Mouse (Mus musculus): ENCODE data around the gene Ptpn6. TPM values are rescaled to one million over a fixed set of nuclear protein-coding genes. Genes with fewer than 3 reads are reported as not detected.

The Ptpn6 gene
- polyA plus RNA-seq, 1 experiment from 2014 or later: 21.3 TPM

DNA sequence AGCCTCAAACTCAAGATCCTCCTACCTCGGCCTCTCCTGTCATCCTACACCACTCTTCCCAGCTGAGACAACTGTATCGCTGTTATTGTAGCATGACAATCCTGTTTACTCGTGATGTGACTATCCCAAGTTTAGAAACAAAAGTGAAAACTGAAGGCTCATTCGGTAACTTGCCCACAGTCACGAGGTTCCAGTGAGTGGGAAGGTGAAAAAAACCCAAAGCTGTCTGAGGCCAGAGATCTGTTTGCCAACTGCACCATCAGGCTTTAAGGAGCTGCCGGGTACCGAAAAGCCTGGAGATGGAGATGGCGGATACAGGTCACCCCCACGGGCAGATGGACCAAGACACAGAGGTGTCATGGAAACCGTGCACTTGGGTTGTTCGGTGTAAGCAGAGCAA is 1.5 kb downstream of the Ptpn6 start:
- Histone ChIP-seq H3K4me1 (replicated peaks; ENCODE audit: control insufficient read depth, insufficient read depth, low read length) (peaks cover 26% of the 10 kb centered on the region), H3K36me3 (ENCODE audit: control insufficient read depth, insufficient read depth, low read length) (no peaks in the 10 kb centered on the region), H3K9ac (ENCODE audit: low read length) (no peak overlapping the region), H3K4me2 (ENCODE audit: low read depth, low read length) (no peak overlapping the region), H3K27me3 (ENCODE audit: control insufficient read depth, insufficient read depth, low read depth, low read length) (no peaks in the 10 kb centered on the region), H3K4me3 (ENCODE audit: low read length) (no peak overlapping the region), H3K27ac (ENCODE audit: low read length) (no peak overlapping the region), H3K9me3 (ENCODE audit: control insufficient read depth, low read length) (no peaks in the 10 kb centered on the region)
- no peak for ATAC-seq (ENCODE audit: low read depth)
- WGBS: 78% methylated on average over 11 of the region's 11 CpGs

DNA sequence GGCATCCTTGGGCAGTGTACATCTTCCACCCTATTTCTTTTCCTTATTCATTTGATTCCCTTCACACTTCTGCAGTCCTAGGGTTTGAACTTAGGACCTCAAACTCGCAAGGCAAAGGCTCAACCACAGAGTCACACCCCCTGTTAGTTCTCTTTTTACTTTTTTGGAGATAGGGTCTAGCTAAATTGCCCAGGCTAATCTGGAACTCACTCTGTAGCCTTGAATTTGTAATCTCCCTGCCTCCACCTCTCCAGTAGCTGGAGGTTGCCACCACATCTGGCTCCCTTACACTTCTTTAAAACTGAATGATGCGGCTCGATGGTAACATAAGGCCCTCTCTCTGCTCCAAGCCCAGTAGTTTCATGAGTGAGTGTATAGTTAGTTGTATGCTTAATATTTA is 4.1 kb downstream of the Ptpn6 start:
- Histone ChIP-seq H3K9me3 (ENCODE audit: control insufficient read depth, low read length) (no peaks in the 10 kb centered on the region), H3K4me3 (ENCODE audit: low read length) (no peak overlapping the region), H3K9ac (ENCODE audit: low read length) (no peak overlapping the region), H3K27ac (ENCODE audit: low read length) (no peak overlapping the region), H3K36me3 (ENCODE audit: control insufficient read depth, insufficient read depth, low read length) (no peaks in the 10 kb centered on the region), H3K4me2 (ENCODE audit: low read depth, low read length) (no peak overlapping the region), H3K27me3 (ENCODE audit: control insufficient read depth, insufficient read depth, low read depth, low read length) (no peaks in the 10 kb centered on the region), H3K4me1 (replicated peaks; ENCODE audit: control insufficient read depth, insufficient read depth, low read length) (peaks cover 15% of the 10 kb centered on the region)
- WGBS: 84% methylated on average over 3 of the region's 3 CpGs
- ATAC-seq (ENCODE audit: low read depth): no peak

DNA sequence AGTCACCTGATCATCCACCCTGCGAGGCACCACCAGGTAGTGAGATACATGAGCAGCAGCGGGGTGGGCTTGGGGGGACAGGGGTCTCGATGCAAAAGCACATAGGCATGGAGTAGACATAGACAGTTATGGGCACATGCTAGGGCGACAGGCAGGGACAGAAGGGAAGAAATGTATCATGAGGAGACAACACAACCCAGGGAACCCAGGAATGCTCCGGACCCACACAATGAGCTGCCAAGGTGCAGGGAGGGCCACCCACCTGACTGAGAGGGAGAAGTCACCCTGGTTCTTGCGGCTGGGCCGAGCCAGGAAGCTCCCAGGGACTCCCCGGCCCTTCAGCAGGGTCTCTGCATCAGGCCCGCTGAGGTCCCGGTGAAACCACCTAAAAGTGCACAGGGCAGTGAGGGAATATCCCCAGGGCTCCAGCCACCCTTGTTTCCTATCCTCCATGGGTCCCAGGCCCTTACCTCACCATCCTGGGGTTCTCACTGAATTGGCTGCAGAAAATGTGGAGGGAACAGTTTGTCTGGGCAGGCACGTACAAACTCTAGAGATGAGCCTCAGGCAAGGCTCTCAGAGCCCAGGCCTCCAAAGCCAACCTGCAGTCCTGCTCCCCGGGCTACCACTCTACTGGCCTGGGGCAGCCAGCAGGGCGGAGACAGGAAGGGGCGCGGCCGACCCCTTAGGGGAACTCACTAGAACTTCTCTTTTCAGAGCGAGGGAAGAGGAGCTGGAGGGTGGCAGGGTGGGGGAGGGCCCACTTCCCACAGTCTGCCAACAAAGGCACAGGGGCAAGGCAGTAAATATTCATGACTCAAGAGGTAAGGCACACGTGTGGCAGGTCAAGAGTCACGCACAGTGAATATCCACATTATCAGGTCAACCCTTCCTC is 5.8 kb downstream of the Ptpn6 start:
- peak; percentile 78 for ATAC-seq (ENCODE audit: low read depth)
- no peaks in the 10 kb centered on the region for H3K36me3 ChIP-seq (ENCODE audit: control insufficient read depth, insufficient read depth, low read length)
- WGBS: 45% methylated on average over 19 of the region's 19 CpGs
- peak overlapping the region; percentile 28; the same call in 1 of the 2 replicates for H3K27ac ChIP-seq (ENCODE audit: low read length)
- H3K9ac ChIP-seq (ENCODE audit: low read length): peak overlapping the region; percentile 21
- H3K27me3 ChIP-seq (ENCODE audit: control insufficient read depth, insufficient read depth, low read depth, low read length): no peaks in the 10 kb centered on the region
- no peaks in the 10 kb centered on the region for H3K9me3 ChIP-seq (ENCODE audit: control insufficient read depth, low read length)
- peaks cover 4% of the 10 kb centered on the region; the same call in 1 of the 2 replicates for H3K4me1 ChIP-seq (replicated peaks; ENCODE audit: control insufficient read depth, insufficient read depth, low read length)
- peak overlapping the region; percentile 8; the same call in 1 of the 2 replicates for H3K4me3 ChIP-seq (ENCODE audit: low read length)
- H3K4me2 ChIP-seq (ENCODE audit: low read depth, low read length): 0 out of 2 replicates have a peak overlapping the region, but pooled peaks have one; percentile 8

DNA sequence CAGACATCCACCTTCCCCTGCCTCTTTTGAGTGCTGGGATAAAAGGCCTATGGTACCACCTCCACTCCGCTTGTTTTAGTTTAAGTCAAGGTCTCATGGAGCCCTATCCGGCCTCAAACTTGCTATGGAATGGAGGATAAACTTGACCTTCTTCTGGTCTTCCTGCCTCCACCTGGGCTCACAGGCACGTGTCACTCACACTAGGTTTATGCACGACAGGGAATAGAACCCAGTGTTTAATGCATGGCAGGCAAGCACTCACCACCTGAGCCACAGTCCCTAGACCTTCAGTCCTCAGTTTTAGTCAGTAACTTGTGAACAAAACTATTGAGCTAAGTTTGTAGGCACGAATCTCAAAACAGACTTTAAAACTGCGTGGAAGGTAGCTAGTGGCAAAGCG is 7.5 kb downstream of the Ptpn6 start:
- 79% methylated on average over 7 of the region's 7 CpGs for WGBS
- Histone ChIP-seq H3K4me2 (ENCODE audit: low read depth, low read length) (no peak overlapping the region), H3K27me3 (ENCODE audit: control insufficient read depth, insufficient read depth, low read depth, low read length) (no peaks in the 10 kb centered on the region), H3K27ac (ENCODE audit: low read length) (no peak overlapping the region), H3K4me3 (ENCODE audit: low read length) (no peak overlapping the region), H3K4me1 (replicated peaks; ENCODE audit: control insufficient read depth, insufficient read depth, low read length) (0 out of 2 replicates have a peak, but pooled peaks cover 3% of the 10 kb centered on the region), H3K9me3 (ENCODE audit: control insufficient read depth, low read length) (no peaks in the 10 kb centered on the region), H3K36me3 (ENCODE audit: control insufficient read depth, insufficient read depth, low read length) (no peaks in the 10 kb centered on the region), H3K9ac (ENCODE audit: low read length) (no peak overlapping the region)
- ATAC-seq (ENCODE audit: low read depth): no peak

DNA sequence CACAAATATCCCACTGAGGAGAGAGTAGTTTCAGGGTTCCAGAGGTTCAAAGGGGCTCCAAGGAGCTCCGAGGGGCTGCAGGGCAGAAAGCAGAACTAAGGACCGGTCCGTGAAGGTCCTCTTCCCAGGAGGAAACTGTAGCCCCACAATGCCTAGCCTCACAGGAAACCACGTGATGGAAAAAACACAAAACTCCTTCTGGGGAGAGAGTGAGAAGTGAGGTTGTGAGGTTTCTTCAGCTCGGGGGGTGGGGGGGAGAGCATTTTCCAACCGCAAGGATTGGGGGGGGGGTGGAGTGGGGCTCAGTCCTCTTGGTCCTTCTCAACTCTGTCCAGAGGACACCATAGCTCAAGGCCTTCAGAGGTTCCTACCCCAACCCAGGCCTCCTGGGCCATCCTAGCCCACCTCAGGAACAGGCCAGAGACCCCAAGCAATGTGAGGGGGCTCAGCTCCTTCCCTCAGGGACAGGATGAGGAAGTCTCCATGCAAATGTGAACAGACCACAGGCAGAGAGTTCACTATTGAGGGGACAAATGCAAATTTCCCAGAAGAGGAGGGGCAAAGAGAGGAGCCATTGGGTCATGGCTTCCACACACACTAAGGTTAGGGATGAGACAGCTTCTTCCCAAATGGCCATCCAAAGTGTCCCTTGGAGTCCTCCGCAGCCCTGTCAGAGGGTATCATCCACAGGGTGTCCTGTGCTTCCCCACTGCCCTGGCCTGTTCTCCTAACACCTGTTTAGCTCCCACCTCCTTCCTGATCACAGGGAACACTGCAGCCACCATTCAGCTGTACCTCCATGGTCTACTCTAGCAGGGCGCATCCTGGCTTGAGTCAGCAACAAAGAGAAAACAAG is 8.4 kb downstream of the Ptpn6 start:
- no peak overlapping the region for H3K4me3 ChIP-seq (ENCODE audit: low read length)
- no peak overlapping the region for H3K27ac ChIP-seq (ENCODE audit: low read length)
- 0 out of 2 replicates have a peak, but pooled peaks cover 3% of the 10 kb centered on the region for H3K4me1 ChIP-seq (replicated peaks; ENCODE audit: control insufficient read depth, insufficient read depth, low read length)
- no peak overlapping the region for H3K4me2 ChIP-seq (ENCODE audit: low read depth, low read length)
- H3K9ac ChIP-seq (ENCODE audit: low read length): no peak overlapping the region
- no peak for ATAC-seq (ENCODE audit: low read depth)
- H3K27me3 ChIP-seq (ENCODE audit: control insufficient read depth, insufficient read depth, low read depth, low read length): no peaks in the 10 kb centered on the region
- H3K36me3 ChIP-seq (ENCODE audit: control insufficient read depth, insufficient read depth, low read length): no peaks in the 10 kb centered on the region
- H3K9me3 ChIP-seq (ENCODE audit: control insufficient read depth, low read length): no peaks in the 10 kb centered on the region
- WGBS: 67% methylated on average over 8 of the region's 8 CpGs

DNA sequence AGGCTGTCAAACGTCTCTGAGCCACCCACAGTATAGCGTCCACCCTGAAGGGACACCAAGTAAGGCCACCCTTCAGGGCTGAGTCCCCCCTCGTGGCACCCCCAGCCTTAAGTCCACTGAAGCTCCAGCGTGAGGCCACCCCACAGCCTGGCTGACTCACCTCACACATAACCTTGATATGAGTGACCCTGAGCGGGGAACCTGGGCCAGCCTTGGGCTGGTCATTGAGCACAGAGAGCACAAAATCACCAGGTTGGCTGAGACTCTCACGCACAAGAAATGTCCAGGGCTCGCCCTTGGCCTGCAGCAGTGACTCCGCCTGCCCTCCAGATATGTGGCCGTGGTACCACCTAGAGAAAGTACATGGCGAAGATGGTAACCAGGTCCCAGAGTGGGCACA is 9.9 kb downstream of the Ptpn6 start:
- Histone ChIP-seq H3K4me2 (ENCODE audit: low read depth, low read length) (no peak overlapping the region), H3K27me3 (ENCODE audit: control insufficient read depth, insufficient read depth, low read depth, low read length) (no peaks in the 10 kb centered on the region), H3K4me3 (ENCODE audit: low read length) (no peak overlapping the region), H3K36me3 (ENCODE audit: control insufficient read depth, insufficient read depth, low read length) (no peaks in the 10 kb centered on the region), H3K9ac (ENCODE audit: low read length) (no peak overlapping the region), H3K27ac (ENCODE audit: low read length) (no peak overlapping the region), H3K4me1 (replicated peaks; ENCODE audit: control insufficient read depth, insufficient read depth, low read length) (0 out of 2 replicates have a peak, but pooled peaks cover 3% of the 10 kb centered on the region), H3K9me3 (ENCODE audit: control insufficient read depth, low read length) (no peaks in the 10 kb centered on the region)
- 87% methylated on average over 10 of the region's 10 CpGs for WGBS
- no peak for ATAC-seq (ENCODE audit: low read depth)

DNA sequence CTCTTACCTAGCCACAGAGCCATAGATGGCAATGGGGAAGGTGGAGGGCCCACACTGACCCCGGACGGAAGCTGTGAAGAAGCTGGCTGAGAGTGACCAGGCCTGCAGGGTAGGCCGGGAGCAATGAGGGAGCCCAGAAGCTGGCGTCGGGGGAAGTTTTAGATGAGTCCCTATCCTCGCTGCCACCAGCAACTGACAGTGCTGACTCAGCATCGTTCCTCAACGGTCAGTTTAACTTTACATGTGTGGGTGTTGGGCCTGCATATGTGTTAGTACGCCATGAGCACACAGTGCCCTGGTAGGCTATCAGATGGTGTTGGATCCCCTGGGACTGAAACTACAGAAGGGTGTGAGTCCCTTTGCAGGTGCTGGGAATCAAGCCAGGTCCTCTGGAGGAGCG is 14.0 kb downstream of the Ptpn6 start:
- ATAC-seq (ENCODE audit: low read depth): no peak

DNA sequence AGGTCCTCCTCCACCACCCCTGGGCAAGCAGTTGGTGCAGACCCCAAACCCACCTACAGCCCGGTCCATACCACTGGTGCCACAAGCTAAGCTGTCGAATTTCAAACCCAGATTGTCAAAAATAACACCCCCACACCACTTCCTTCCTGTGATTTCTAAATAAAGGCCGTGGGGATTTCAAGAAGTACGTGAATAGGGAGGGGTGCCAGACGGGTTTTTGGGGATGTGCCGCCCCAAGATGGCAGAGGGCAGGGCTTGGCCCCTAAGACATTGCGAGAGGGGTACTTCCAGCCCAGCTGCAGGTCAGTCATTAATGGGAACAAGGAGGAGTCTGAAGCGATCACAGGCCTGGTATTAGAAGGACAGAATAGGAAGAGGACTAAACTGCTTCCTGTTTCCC is 15.0 kb downstream of the Ptpn6 start:
- WGBS: 60% methylated on average over 8 of the region's 8 CpGs

More for the DNA sequence above, 14.0 kb downstream of the Ptpn6 start:
- no peaks in the 10 kb centered on the region for H3K36me3 ChIP-seq (ENCODE audit: control insufficient read depth, insufficient read depth, low read length)
- no peak overlapping the region for H3K4me2 ChIP-seq (ENCODE audit: low read depth, low read length)
- no peak overlapping the region for H3K4me3 ChIP-seq (ENCODE audit: low read length)
- no peaks in the 10 kb centered on the region for H3K27me3 ChIP-seq (ENCODE audit: control insufficient read depth, insufficient read depth, low read depth, low read length)
- H3K9ac ChIP-seq (ENCODE audit: low read length): no peak overlapping the region
- H3K4me1 ChIP-seq (replicated peaks; ENCODE audit: control insufficient read depth, insufficient read depth, low read length): no peaks in the 10 kb centered on the region
- H3K27ac ChIP-seq (ENCODE audit: low read length): no peak overlapping the region
- 85% methylated on average over 10 of the region's 10 CpGs for WGBS
- no peaks in the 10 kb centered on the region for H3K9me3 ChIP-seq (ENCODE audit: control insufficient read depth, low read length)

DNA sequence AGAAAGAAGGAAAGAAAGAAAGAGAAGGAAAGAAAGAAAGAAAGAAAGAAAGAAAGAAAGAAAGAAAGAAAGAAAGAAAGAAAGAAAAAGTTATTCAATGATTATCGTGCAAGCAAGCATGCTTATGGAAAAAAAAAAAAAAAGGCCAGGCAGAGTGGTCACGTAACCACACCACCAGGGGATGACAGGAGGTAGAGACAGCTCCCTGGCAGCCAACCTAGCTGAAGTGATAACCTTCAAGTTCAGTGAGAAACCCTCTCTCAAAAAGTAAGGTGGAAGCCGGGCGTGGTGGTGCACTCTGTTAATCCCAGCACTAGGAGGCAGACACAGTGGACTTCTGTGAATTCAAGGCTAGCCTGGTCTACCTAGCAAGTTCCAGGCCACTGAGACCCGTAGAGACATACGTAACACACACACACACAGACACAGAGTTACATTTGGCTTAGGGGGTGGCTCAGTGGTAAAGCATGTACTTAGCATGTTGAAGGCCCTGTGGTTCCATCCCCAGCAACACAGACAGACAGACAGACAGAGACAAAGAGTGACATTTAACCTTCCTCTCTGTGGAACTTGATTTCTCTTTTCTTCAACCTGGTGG is 15.5 kb downstream of the Ptpn6 start:
- ATAC-seq (ENCODE audit: low read depth): no peak
- no peaks in the 10 kb centered on the region for H3K36me3 ChIP-seq (ENCODE audit: control insufficient read depth, insufficient read depth, low read length)
- H3K4me3 ChIP-seq (ENCODE audit: low read length): no peak overlapping the region
- H3K9ac ChIP-seq (ENCODE audit: low read length): no peak overlapping the region
- H3K27me3 ChIP-seq (ENCODE audit: control insufficient read depth, insufficient read depth, low read depth, low read length): no peaks in the 10 kb centered on the region
- H3K9me3 ChIP-seq (ENCODE audit: control insufficient read depth, low read length): no peaks in the 10 kb centered on the region
- no peak overlapping the region for H3K27ac ChIP-seq (ENCODE audit: low read length)
- H3K4me2 ChIP-seq (ENCODE audit: low read depth, low read length): no peak overlapping the region
- WGBS: 76% methylated on average over 6 of the region's 6 CpGs
- no peaks in the 10 kb centered on the region for H3K4me1 ChIP-seq (replicated peaks; ENCODE audit: control insufficient read depth, insufficient read depth, low read length)

More for the DNA sequence above, 15.0 kb downstream of the Ptpn6 start:
- no peaks in the 10 kb centered on the region for H3K36me3 ChIP-seq (ENCODE audit: control insufficient read depth, insufficient read depth, low read length)
- no peaks in the 10 kb centered on the region for H3K9me3 ChIP-seq (ENCODE audit: control insufficient read depth, low read length)
- no peaks in the 10 kb centered on the region for H3K4me1 ChIP-seq (replicated peaks; ENCODE audit: control insufficient read depth, insufficient read depth, low read length)
- no peak for ATAC-seq (ENCODE audit: low read depth)
- no peak overlapping the region for H3K27ac ChIP-seq (ENCODE audit: low read length)
- H3K4me3 ChIP-seq (ENCODE audit: low read length): no peak overlapping the region
- no peaks in the 10 kb centered on the region for H3K27me3 ChIP-seq (ENCODE audit: control insufficient read depth, insufficient read depth, low read depth, low read length)
- H3K4me2 ChIP-seq (ENCODE audit: low read depth, low read length): no peak overlapping the region
- H3K9ac ChIP-seq (ENCODE audit: low read length): no peak overlapping the region

All from lung, embryonic 16.5 days (tissue).